Mouse (Mus musculus): ENCODE measurements at regions not wholly inside any gene's neighbourhood (a gene's known extent, or its start where the extent isn't known, plus 50 kb on each side); places are given as distances from the start of the nearest gene placed in this dataset.
A peak's percentile ranks its signal among the peaks of the same experiment; 100 is the strongest.

DNA sequence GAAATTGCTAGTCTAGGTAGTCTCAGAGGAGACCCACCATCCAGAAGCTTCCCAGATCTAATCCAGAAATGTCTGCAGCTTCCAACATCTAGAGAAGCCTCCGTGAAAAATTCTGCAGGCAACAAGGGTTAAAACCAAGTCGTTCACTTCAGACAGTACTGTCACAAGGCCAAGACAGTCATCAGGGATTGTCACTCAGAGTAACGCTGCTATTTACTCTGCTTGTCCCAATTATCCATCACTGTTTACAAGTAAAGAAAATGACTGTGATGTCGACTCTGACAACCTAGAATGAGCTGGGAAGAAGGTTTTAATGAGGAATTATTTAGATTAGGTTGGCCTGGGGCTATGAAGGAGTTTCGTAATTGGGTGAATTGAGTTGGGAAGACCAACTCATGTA lies 82.1 kb upstream of the Rasgrf1 start:
- no peak overlapping the region for H3K4me3 ChIP-seq (ENCODE audit: extremely low read depth, insufficient read depth, insufficient read length)
- H3K27me3 ChIP-seq (ENCODE audit: control insufficient read depth, insufficient read depth, low read length): no peaks in the 10 kb centered on the region
- 67% methylated on average over 5 of the region's 5 CpGs for WGBS
- TF ChIP-seq CTCF (IDR thresholded peaks at IDR 0.05; ENCODE audit: extremely low read depth, insufficient read depth, insufficient read length, insufficient replicate concordance) (no peak), POLR2A (IDR thresholded peaks at IDR 0.05; ENCODE audit: low read depth, low read length) (no peak)
- H3K36me3 ChIP-seq (ENCODE audit: control insufficient read depth, insufficient read depth, low read length): no peaks in the 10 kb centered on the region
- no peak for DNase-seq (ENCODE audit: low read depth in 1 of 2, low spot score in 2 of 2)
- H3K27ac ChIP-seq (ENCODE audit: insufficient read depth, low read length): no peak overlapping the region
- H3K4me1 ChIP-seq (ENCODE audit: control insufficient read depth, insufficient read depth, insufficient read length): peaks cover 5% of the 10 kb centered on the region; the same call in 1 of the 2 replicates

DNA sequence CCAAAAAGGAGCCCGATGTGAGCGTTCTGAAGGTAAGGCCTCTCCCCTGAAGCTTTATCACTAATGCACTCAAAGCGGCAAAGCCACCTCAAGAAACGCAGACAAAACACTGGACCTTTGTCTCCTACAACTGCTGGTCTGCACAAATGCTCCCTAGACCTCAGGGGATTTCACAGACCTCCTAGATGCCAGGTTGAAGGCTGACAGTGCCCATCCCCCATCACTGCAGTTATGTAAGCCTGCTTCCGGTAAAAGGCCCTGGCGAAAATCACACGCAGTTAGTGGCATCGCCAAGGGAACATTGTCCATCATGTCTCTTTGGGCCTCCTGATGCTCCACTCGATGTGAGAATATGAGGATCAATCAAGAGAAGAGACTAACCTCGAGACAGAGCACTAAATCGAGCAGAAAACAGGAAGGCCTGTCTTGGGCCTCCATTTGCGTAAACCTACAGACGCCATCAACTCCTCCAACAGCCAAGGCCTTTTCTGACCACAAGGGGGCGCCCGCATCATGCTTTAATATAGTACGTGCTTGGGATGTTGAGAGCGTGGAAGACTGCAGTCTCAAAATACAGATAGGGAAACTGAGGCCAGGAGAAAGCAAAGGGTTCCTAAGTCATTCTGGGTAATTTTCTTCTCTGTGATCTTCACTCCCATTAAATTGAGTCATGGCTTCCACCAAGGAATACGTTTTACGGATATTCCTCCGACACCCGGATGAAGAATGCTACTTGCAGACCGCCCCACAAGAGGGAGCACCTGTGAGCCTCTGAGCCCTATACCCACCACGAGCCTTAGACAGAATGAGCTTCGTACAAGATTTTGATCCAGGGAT lies 82.8 kb upstream of the Rasgrf1 start:
- H3K4me1 ChIP-seq (ENCODE audit: control insufficient read depth, insufficient read depth, insufficient read length): peaks cover 4% of the 10 kb centered on the region; the same call in 1 of the 2 replicates
- 38% methylated on average over 24 of the region's 24 CpGs for WGBS
- no peaks in the 10 kb centered on the region for H3K27me3 ChIP-seq (ENCODE audit: control insufficient read depth, insufficient read depth, low read length)
- peak; percentile 72 to 90 for DNase-seq (ENCODE audit: low read depth in 1 of 2, low spot score in 2 of 2)
- H3K4me3 ChIP-seq (ENCODE audit: extremely low read depth, insufficient read depth, insufficient read length): peak overlapping the region; percentile 28; the same call in 1 of the 2 replicates
- TF ChIP-seq CTCF (IDR thresholded peaks at IDR 0.05; ENCODE audit: extremely low read depth, insufficient read depth, insufficient read length, insufficient replicate concordance): peak; percentile 69; the same call in 1 of the 2 replicates
- no peak for TF ChIP-seq POLR2A (IDR thresholded peaks at IDR 0.05; ENCODE audit: low read depth, low read length)
- no peak overlapping the region for H3K27ac ChIP-seq (ENCODE audit: insufficient read depth, low read length)
- no peaks in the 10 kb centered on the region for H3K36me3 ChIP-seq (ENCODE audit: control insufficient read depth, insufficient read depth, low read length)

- no peak for DNase-seq (ENCODE audit: low read depth in 1 of 2, low spot score in 2 of 2)
- H3K27ac ChIP-seq (ENCODE audit: insufficient read depth, low read length): no peak overlapping the region
- H3K36me3 ChIP-seq (ENCODE audit: control insufficient read depth, insufficient read depth, low read length): no peaks in the 10 kb centered on the region
- no peaks in the 10 kb centered on the region for H3K4me1 ChIP-seq (ENCODE audit: control insufficient read depth, insufficient read depth, insufficient read length)
- H3K27me3 ChIP-seq (ENCODE audit: control insufficient read depth, insufficient read depth, low read length): no peaks in the 10 kb centered on the region
- H3K4me3 ChIP-seq (ENCODE audit: extremely low read depth, insufficient read depth, insufficient read length): no peak overlapping the region
- WGBS: 91% methylated on average over 4 of the region's 4 CpGs
- TF ChIP-seq CTCF (IDR thresholded peaks at IDR 0.05; ENCODE audit: extremely low read depth, insufficient read depth, insufficient read length, insufficient replicate concordance) (no peak), POLR2A (IDR thresholded peaks at IDR 0.05; ENCODE audit: low read depth, low read length) (no peak)
Measured at GRCm38 (mm10) chr9:89821853-89822243, 83.6 kb upstream of the Ankrd34c start.

DNA sequence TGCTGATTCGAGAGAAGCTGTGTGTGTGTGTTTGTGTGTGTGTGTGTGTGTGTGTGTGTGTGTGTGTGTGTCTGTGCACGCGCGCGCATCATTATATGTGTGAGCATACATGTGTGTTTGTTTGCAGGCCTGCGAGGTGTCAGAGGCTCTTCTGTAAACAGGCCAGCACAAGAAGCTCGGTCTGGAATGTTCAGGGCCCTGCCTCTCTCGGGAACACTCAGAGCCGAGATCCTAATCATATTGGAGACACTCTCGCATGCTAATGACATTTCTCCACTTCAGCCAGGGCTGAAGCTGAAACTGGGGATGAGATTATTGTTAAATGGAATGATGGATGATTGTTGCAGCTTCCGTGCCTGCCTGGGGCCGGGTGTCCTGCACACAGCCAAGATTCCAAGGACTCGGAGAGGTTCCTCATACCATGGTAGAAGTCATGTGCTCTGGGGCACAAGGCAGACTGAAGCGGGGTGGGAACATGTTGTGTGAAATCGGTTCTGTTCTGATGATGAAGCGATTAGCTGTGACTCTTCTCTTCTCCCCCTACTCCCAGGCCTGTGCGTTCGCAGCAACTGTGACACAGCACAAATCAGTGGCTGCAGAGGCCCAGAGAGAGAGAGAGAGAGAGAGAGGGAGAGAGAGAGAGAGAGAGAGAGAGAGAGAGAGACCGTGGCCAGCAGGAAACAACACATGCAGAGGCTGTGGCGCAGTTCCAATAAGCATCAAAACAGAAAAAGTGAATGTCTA lies 83.0 kb upstream of the Ankrd34c start:
- H3K27me3 ChIP-seq (ENCODE audit: control insufficient read depth, insufficient read depth, low read length): no peaks in the 10 kb centered on the region
- H3K4me3 ChIP-seq (ENCODE audit: extremely low read depth, insufficient read depth, insufficient read length): no peak overlapping the region
- no peak for DNase-seq (ENCODE audit: low read depth in 1 of 2, low spot score in 2 of 2)
- no peaks in the 10 kb centered on the region for H3K4me1 ChIP-seq (ENCODE audit: control insufficient read depth, insufficient read depth, insufficient read length)
- no peak for TF ChIP-seq POLR2A (IDR thresholded peaks at IDR 0.05; ENCODE audit: low read depth, low read length)
- TF ChIP-seq CTCF (IDR thresholded peaks at IDR 0.05; ENCODE audit: extremely low read depth, insufficient read depth, insufficient read length, insufficient replicate concordance): no peak
- H3K27ac ChIP-seq (ENCODE audit: insufficient read depth, low read length): no peak overlapping the region
- 67% methylated on average over 20 of the region's 20 CpGs for WGBS
- no peaks in the 10 kb centered on the region for H3K36me3 ChIP-seq (ENCODE audit: control insufficient read depth, insufficient read depth, low read length)

DNA sequence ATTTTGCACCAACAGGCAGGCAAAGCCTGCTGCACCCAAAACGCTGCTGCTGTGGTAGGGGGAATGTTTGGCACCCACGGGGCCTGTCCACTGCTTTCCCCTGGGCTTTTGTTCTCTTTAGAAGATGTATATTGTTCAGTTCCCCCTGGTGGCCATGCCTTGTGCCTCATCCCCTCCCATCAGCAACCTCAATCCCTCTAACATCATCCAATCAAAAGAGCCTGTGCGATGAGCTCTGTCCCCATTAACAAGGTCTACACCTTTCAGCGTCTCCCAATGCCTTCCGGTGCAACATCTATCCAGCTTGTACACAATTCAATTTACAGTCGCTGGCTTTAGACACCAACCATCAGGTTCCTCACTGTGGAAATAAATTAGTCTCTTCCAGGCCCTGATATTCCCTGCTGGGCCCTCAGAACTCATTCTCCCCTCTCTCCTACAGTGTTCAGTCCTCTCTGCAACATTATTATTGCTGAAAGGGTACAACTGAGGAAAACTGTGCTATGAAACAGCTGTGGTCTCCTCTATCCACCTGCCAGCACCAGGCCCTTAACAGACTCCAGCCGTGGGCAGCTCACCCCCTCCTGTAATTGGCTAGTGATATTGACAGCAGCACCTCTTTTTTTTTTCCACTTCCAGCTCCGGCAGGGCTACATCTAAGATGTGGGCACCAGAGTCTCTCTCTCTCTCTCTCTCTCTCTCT lies 75.5 kb upstream of the Ankrd34c start:
- H3K36me3 ChIP-seq (ENCODE audit: control insufficient read depth, insufficient read depth, low read length): no peaks in the 10 kb centered on the region
- no peaks in the 10 kb centered on the region for H3K27me3 ChIP-seq (ENCODE audit: control insufficient read depth, insufficient read depth, low read length)
- H3K27ac ChIP-seq (ENCODE audit: insufficient read depth, low read length): no peak overlapping the region
- no peaks in the 10 kb centered on the region for H3K4me1 ChIP-seq (ENCODE audit: control insufficient read depth, insufficient read depth, insufficient read length)
- no peak for DNase-seq (ENCODE audit: low read depth in 1 of 2, low spot score in 2 of 2)
- no peak overlapping the region for H3K4me3 ChIP-seq (ENCODE audit: extremely low read depth, insufficient read depth, insufficient read length)
- TF ChIP-seq CTCF (IDR thresholded peaks at IDR 0.05; ENCODE audit: extremely low read depth, insufficient read depth, insufficient read length, insufficient replicate concordance) (no peak), POLR2A (IDR thresholded peaks at IDR 0.05; ENCODE audit: low read depth, low read length) (no peak)
- WGBS: 70% methylated on average over 8 of the region's 8 CpGs

- Histone ChIP-seq H3K27me3 (ENCODE audit: control insufficient read depth, insufficient read depth, low read length) (no peaks in the 10 kb centered on the region), H3K4me1 (ENCODE audit: control insufficient read depth, insufficient read depth, insufficient read length) (no peaks in the 10 kb centered on the region), H3K27ac (ENCODE audit: insufficient read depth, low read length) (no peak overlapping the region), H3K36me3 (ENCODE audit: control insufficient read depth, insufficient read depth, low read length) (no peaks in the 10 kb centered on the region), H3K4me3 (ENCODE audit: extremely low read depth, insufficient read depth, insufficient read length) (no peak overlapping the region)
- TF ChIP-seq POLR2A (IDR thresholded peaks at IDR 0.05; ENCODE audit: low read depth, low read length): no peak
- no peak for TF ChIP-seq CTCF (IDR thresholded peaks at IDR 0.05; ENCODE audit: extremely low read depth, insufficient read depth, insufficient read length, insufficient replicate concordance)
- WGBS: 67% methylated on average over 6 of the region's 6 CpGs
- DNase-seq (ENCODE audit: low read depth in 1 of 2, low spot score in 2 of 2): no peak
Measured at GRCm38 (mm10) chr9:89807381-89807780, 69.1 kb upstream of the Ankrd34c start.

Data from spleen, adult 2 months (tissue).